Mouse (Mus musculus) CH12.LX (cell line): ENCODE measurements around the gene Tas2r143. TPM values are rescaled to one million over a fixed set of nuclear protein-coding genes. Genes with fewer than 3 reads are reported as not detected.

Source experiments
- DNase-seq: peaks from one replicate; pipeline ENCODE4 v3.0.0-alpha.2; 2013; ENCODE audit errors: extremely low read depth
- H3K27ac ChIP-seq: 2 replicates; pipeline ENCODE4 v1.5.1; 2012; ENCODE audit warnings: low read depth, mild to moderate bottlenecking, control low read depth, moderate library complexity; ENCODE audit not compliant: insufficient read depth
- H3K27me3 ChIP-seq: replicated peaks from 2 replicates; pipeline ENCODE3; 2012; ENCODE audit warnings: inconsistent platforms
- H3K36me3 ChIP-seq, 2 experiments: replicated peaks in 1 of 2; 2 replicates each; pipeline versions ENCODE3 to v1.6.1; 2012; ENCODE audit warnings: inconsistent platforms in 1 of 2, low read length in 1 of 2, mild to moderate bottlenecking in 1 of 2, mixed read lengths in 1 of 2, moderate library complexity in 1 of 2; ENCODE audit not compliant: control insufficient read depth in 1 of 2, insufficient read depth in 1 of 2
- H3K4me1 ChIP-seq, 2 experiments: 2 replicates each; pipeline ENCODE4 v1.6.1; 2012; ENCODE audit warnings: inconsistent platforms in 1 of 2, moderate library complexity in 1 of 2; ENCODE audit not compliant: insufficient read depth in 2 of 2, control insufficient read depth in 1 of 2
- H3K4me2 ChIP-seq: 2 replicates; pipeline ENCODE4 v1.6.1; 2012; ENCODE audit warnings: low read depth, mild to moderate bottlenecking, control low read depth; ENCODE audit not compliant: poor library complexity, insufficient read depth, severe bottlenecking
- H3K4me3 ChIP-seq, 3 experiments: fragments of 150-350 bp in 1 of 3; sonication (generic) in 1 of 3; replicated peaks in 1 of 3; 2 replicates each; pipeline versions ENCODE3 to v1.5.1; 2011 to 2012; ENCODE audit warnings: low read depth in 2 of 3, low read length in 2 of 3, mild to moderate bottlenecking in 2 of 3, moderate library complexity in 2 of 3, control low read depth in 1 of 3, improper control_type of control experiment in 1 of 3, inconsistent platforms in 1 of 3, mixed read lengths in 1 of 3; ENCODE audit not compliant: poor library complexity in 1 of 3
- H3K79me2 ChIP-seq: replicated peaks from 2 replicates; pipeline ENCODE4 v1.6.1; 2012; ENCODE audit warnings: mild to moderate bottlenecking, moderate library complexity; ENCODE audit not compliant: control insufficient read depth, poor library complexity, insufficient read depth, severe bottlenecking; ENCODE audit errors: extremely low read depth
- H3K9ac ChIP-seq: 2 replicates; pipeline ENCODE4 v1.6.1; 2012; ENCODE audit warnings: low read depth, mild to moderate bottlenecking, control low read depth, moderate library complexity; ENCODE audit not compliant: insufficient read depth
- H3K9me3 ChIP-seq: replicated peaks from 2 replicates; pipeline ENCODE3; 2012; ENCODE audit warnings: low read length, inconsistent platforms, mixed read lengths
- BHLHE40 ChIP-seq: IDR thresholded peaks from 2 replicates; pipeline ENCODE4 v1.6.1; 2011; ENCODE audit warnings: mild to moderate bottlenecking, low read depth, low read length, improper control_type of control experiment
- CHD1 ChIP-seq: IDR thresholded peaks from 2 replicates; pipeline ENCODE4 v1.6.1; 2012; ENCODE audit warnings: low read depth, low read length, improper control_type of control experiment, inconsistent platforms
- CTCF ChIP-seq, 2 experiments: IDR thresholded peaks in 1 of 2; conservative IDR thresholded peaks in 1 of 2; 2 replicates each; pipeline ENCODE4 v1.5.1; 2011 to 2012; ENCODE audit warnings: low read depth in 2 of 2, low read length in 2 of 2, improper control_type of control experiment in 1 of 2, inconsistent platforms in 1 of 2, mild to moderate bottlenecking in 1 of 2, moderate library complexity in 1 of 2
- KAT2A ChIP-seq: IDR thresholded peaks from 2 replicates; pipeline ENCODE4 v1.6.1; 2012; ENCODE audit warnings: low read length, improper control_type of control experiment, inconsistent platforms; ENCODE audit not compliant: insufficient replicate concordance
- NELFE ChIP-seq: IDR thresholded peaks from 2 replicates; pipeline ENCODE4 v1.6.1; 2011; ENCODE audit warnings: low read depth, low read length, improper control_type of control experiment
- PAX5 ChIP-seq: IDR thresholded peaks from 2 replicates; pipeline ENCODE4 v1.6.1; 2012; ENCODE audit warnings: low read length, inconsistent platforms, mixed read lengths
- POLR2A ChIP-seq: IDR thresholded peaks from 2 replicates; pipeline ENCODE4 v1.6.1; 2011; ENCODE audit warnings: low read depth, mild to moderate bottlenecking, improper control_type of control experiment, low read length
- RAD21 ChIP-seq: IDR thresholded peaks from 2 replicates; pipeline ENCODE4 v1.6.1; 2011; ENCODE audit warnings: low read depth, mild to moderate bottlenecking, low read length, improper control_type of control experiment, moderate library complexity
- USF2 ChIP-seq: conservative IDR thresholded peaks from 2 replicates; pipeline ENCODE4 v1.6.1; 2011; ENCODE audit warnings: low read depth, low read length, improper control_type of control experiment
- ZKSCAN1 ChIP-seq: IDR thresholded peaks from 2 replicates; pipeline ENCODE4 v1.6.1; 2012; ENCODE audit warnings: low read depth, inconsistent platforms, low read length, improper control_type of control experiment, borderline replicate concordance
- ZMIZ1 ChIP-seq: IDR thresholded peaks from 2 replicates; pipeline ENCODE4 v1.6.1; 2012; ENCODE audit warnings: low read depth, mild to moderate bottlenecking, inconsistent platforms, low read length, improper control_type of control experiment
- dilution Hi-C: fragments of 300-500 bp; cut with MboI; formaldehyde crosslinking; loops from 2 replicates; pipeline ENCODE4 v1.14.3; 2020; ENCODE audit warnings: low sequenced_read_pairs; ENCODE audit not compliant: extremely low pct_unique_long_range_greater_than_20kb, extremely low pct_ligation_motif_present
- in situ Hi-C: fragments of 300-500 bp; cut with MboI; formaldehyde crosslinking; loops from 3 replicates; pipeline ENCODE4 v1.14.3; 2019; ENCODE audit warnings: low sequenced_read_pairs, low pct_ligation_motif_present, low pct_unique_long_range_greater_than_20kb, mixed read lengths
- polyA plus RNA-seq: library from polyadenylated mRNA; unstranded; fragments of >175 nt; gene quantifications from 2 replicates; pipeline ENCODE4 v1.2.1, GENCODE M21; 2012; ENCODE audit warnings: low read depth; ENCODE audit not compliant: insufficient read length
- total RNA-seq, 2 experiments: library from RNA; depleted of rRNA; stranded (reverse); fragments of 300-350 nt in 1 of 2; fragments of >200 nt in 1 of 2; gene quantifications; 2 replicates each; pipeline ENCODE4 v1.2.3; 2012 to 2014

The Tas2r143 gene
- total and polyA plus RNA-seq, 3 experiments = not detected

GRCm38 (mm10) chr6:42354076-42355019 is 45.7 kb upstream of the Tas2r143 start:
- Histone ChIP-seq H3K9me3 (no peaks in the 10 kb centered on the region), H3K27me3 (no peaks in the 10 kb centered on the region), H3K4me2 (no peak overlapping the region), H3K79me2 (no peaks in the 10 kb centered on the region), H3K9ac (no peak overlapping the region), H3K4me1 (0 out of 4 replicates have a peak, but pooled peaks cover 0 to 6% of the 10 kb centered on the region in 2 experiments), H3K4me3 (no peak overlapping the region), H3K36me3 (peaks cover 6 to 43% of the 10 kb centered on the region in 2 experiments), H3K27ac (no peak overlapping the region)
- DNase-seq = no peak
- in situ Hi-C loops (no loop called here), dilution Hi-C loops (no loop called here)
- TF ChIP-seq USF2 = no peak
- TF ChIP-seq ZKSCAN1 = no peak
- TF ChIP-seq ZMIZ1 = no peak
- no peak for TF ChIP-seq BHLHE40
- TF ChIP-seq NELFE = no peak
- TF ChIP-seq RAD21 = no peak
- no peak for TF ChIP-seq CTCF (conservative IDR thresholded peaks at IDR 0.05 in 1 of 2, IDR thresholded peaks at IDR 0.05 in 1 of 2; ENCODE audit: low read depth in 2 of 2, low read length in 2 of 2)
- TF ChIP-seq PAX5 = no peak
- no peak for TF ChIP-seq CHD1
- TF ChIP-seq KAT2A = no peak

GRCm38 (mm10) chr6:42355366-42355765 is 44.7 kb upstream of the Tas2r143 start:
- Histone ChIP-seq H3K27ac (no peak overlapping the region), H3K4me1 (0 out of 4 replicates have a peak, but pooled peaks cover 0 to 6% of the 10 kb centered on the region in 2 experiments)
- in situ Hi-C loops = no loop called here
- TF ChIP-seq POLR2A = no peak
- TF ChIP-seq, all 38 proteins: peak for 0
- H3K79me2 ChIP-seq = no peaks in the 10 kb centered on the region
- no peak overlapping the region for H3K4me3 ChIP-seq
- no peak for DNase-seq
- H3K36me3 ChIP-seq = peaks cover 6 to 45% of the 10 kb centered on the region in 2 experiments
- H3K4me2 ChIP-seq = no peak overlapping the region
- H3K9me3 ChIP-seq = no peaks in the 10 kb centered on the region
- no peak overlapping the region for H3K9ac ChIP-seq
- H3K27me3 ChIP-seq = no peaks in the 10 kb centered on the region
- dilution Hi-C loops = no loop called here
